Mouse (Mus musculus) testis, adult 2 months (tissue): Measurements from ENCODE around the gene Btbd9. TPM values are rescaled to one million over a fixed set of nuclear protein-coding genes. Genes with fewer than 3 reads are reported as not detected.

ENCODE experiments used
- H3K27ac ChIP-seq: fragments of 200-500 bp; 2 replicates; pipeline ENCODE4 v1.5.1; 2012; ENCODE audit warnings: low read depth, low read length; ENCODE audit not compliant: control insufficient read depth, insufficient read depth
- H3K27me3 ChIP-seq: fragments of 200-500 bp; 2 replicates; pipeline ENCODE4 v1.6.1; 2012; ENCODE audit warnings: mild to moderate bottlenecking, low read length, moderate library complexity; ENCODE audit not compliant: control insufficient read depth, insufficient read depth
- H3K36me3 ChIP-seq: fragments of 200-500 bp; 2 replicates; pipeline ENCODE4 v1.6.1; 2012; ENCODE audit warnings: mild to moderate bottlenecking, low read length; ENCODE audit not compliant: control insufficient read depth, insufficient read depth
- H3K4me1 ChIP-seq: fragments of 200-500 bp; 2 replicates; pipeline ENCODE4 v1.6.1; 2012; ENCODE audit warnings: low read length; ENCODE audit not compliant: control insufficient read depth, insufficient read depth
- H3K4me3 ChIP-seq: fragments of 200-500 bp; 2 replicates; pipeline ENCODE4 v1.5.1; 2012; ENCODE audit warnings: low read depth, mild to moderate bottlenecking, low read length, moderate library complexity, mixed read lengths; ENCODE audit not compliant: control insufficient read depth
- CTCF ChIP-seq: fragments of 200-500 bp; IDR thresholded peaks from 2 replicates; pipeline ENCODE4 v1.5.1; 2012; ENCODE audit warnings: low read depth, mild to moderate bottlenecking, inconsistent platforms, low read length, moderate library complexity; ENCODE audit not compliant: control insufficient read depth, insufficient read depth, insufficient replicate concordance
- POLR2A ChIP-seq: fragments of 200-500 bp; IDR thresholded peaks from 2 replicates; pipeline ENCODE4 v1.6.1; 2012; ENCODE audit warnings: low read depth, mild to moderate bottlenecking, inconsistent platforms, low read length, moderate library complexity; ENCODE audit not compliant: control insufficient read depth
- polyA plus RNA-seq: library from polyadenylated mRNA; depleted of rRNA; stranded (reverse); fragments of >200 nt; gene quantifications from 2 replicates; pipeline ENCODE4 v1.2.3, GENCODE M21; 2012

The Btbd9 gene
- polyA plus RNA-seq, 1 experiment = 87.1 TPM

GRCm38 (mm10) chr17:30347101-30347613 is 229.1 kb downstream of the Btbd9 start:
- TF ChIP-seq POLR2A = no peak
- TF ChIP-seq CTCF = no peak
- Histone ChIP-seq H3K4me1 (peaks cover 2% of the 10 kb centered on the region), H3K27me3 (no peaks in the 10 kb centered on the region), H3K4me3 (no peak overlapping the region), H3K27ac (no peak overlapping the region), H3K36me3 (no peaks in the 10 kb centered on the region)

DNA sequence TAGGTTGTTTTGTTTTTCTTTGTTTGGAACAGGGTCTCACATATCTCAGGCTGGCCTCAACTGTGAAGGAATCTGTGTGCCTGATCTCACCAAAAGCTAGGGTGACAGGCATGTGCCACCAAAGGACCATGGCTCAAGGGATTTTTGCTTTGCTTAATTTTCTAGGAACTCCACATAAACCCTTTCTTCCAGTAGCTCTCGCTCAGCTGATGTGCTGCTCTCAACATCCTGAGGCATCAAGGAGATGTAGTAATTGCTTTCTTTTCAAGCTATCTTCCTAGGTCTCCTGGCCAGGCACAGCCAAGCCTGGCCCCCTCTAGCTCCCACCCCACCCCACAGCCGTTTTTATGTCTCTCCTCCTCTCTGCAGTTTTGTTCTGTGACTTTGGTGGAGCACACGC is 231.3 kb downstream of the Btbd9 start:
- Histone ChIP-seq H3K4me1 (peaks cover 2% of the 10 kb centered on the region), H3K27me3 (no peaks in the 10 kb centered on the region), H3K27ac (no peak overlapping the region), H3K4me3 (no peak overlapping the region), H3K36me3 (no peaks in the 10 kb centered on the region)
- TF ChIP-seq CTCF (no peak), POLR2A (no peak)

- Histone ChIP-seq H3K36me3 (no peaks in the 10 kb centered on the region), H3K4me3 (no peak overlapping the region), H3K27me3 (no peaks in the 10 kb centered on the region), H3K27ac (no peak overlapping the region), H3K4me1 (peaks cover 2% of the 10 kb centered on the region)
- TF ChIP-seq CTCF (no peak), POLR2A (no peak)
Observed at GRCm38 (mm10) chr17:30343701-30344473, 232.4 kb downstream of the Btbd9 start.

GRCm38 (mm10) chr17:30341556-30341955 is 234.7 kb downstream of the Btbd9 start:
- Histone ChIP-seq H3K27ac (no peak overlapping the region), H3K27me3 (no peaks in the 10 kb centered on the region), H3K4me3 (no peak overlapping the region), H3K4me1 (no peaks in the 10 kb centered on the region), H3K36me3 (no peaks in the 10 kb centered on the region)
- no peak for TF ChIP-seq CTCF
- TF ChIP-seq POLR2A = no peak

DNA sequence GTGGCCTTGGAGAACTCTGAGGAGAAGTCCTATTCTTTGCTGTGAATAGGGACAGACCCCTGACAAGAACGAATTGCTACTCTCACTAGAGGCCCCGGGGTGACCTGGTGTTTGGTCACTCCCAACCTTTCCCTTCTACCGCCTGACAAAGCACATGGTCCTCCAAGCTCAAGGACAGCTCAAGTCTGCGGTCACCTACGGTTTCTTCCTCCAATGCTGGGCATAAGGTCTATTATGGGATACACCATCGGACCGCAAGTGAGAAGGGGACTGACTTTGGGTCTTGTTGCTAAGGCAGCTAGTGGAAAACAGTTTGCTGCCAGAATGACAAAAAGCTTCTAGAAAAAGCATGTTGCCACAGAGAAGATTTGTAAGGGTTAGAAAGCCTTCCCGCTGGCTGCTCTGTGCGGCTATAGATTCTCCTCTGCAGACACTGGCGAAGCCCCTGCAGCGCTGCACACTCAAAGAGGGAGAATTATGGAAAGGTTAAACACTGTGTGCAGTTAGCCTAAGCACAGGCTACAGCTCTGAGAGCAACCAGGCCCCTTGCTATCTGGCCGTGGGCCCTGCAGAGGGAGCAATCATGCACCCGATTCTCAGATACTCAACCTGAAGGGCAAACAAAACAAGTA is 235.7 kb downstream of the Btbd9 start:
- Histone ChIP-seq H3K27me3 (no peaks in the 10 kb centered on the region), H3K27ac (no peak overlapping the region), H3K4me1 (no peaks in the 10 kb centered on the region), H3K4me3 (no peak overlapping the region), H3K36me3 (no peaks in the 10 kb centered on the region)
- TF ChIP-seq CTCF (no peak), POLR2A (no peak)

- no peaks in the 10 kb centered on the region for H3K4me1 ChIP-seq
- no peaks in the 10 kb centered on the region for H3K36me3 ChIP-seq
- TF ChIP-seq CTCF = no peak
- TF ChIP-seq POLR2A = no peak
- H3K27me3 ChIP-seq = no peaks in the 10 kb centered on the region
- H3K4me3 ChIP-seq = no peak overlapping the region
- H3K27ac ChIP-seq = no peak overlapping the region
Observed at GRCm38 (mm10) chr17:30339317-30339716, 237.0 kb downstream of the Btbd9 start.

DNA sequence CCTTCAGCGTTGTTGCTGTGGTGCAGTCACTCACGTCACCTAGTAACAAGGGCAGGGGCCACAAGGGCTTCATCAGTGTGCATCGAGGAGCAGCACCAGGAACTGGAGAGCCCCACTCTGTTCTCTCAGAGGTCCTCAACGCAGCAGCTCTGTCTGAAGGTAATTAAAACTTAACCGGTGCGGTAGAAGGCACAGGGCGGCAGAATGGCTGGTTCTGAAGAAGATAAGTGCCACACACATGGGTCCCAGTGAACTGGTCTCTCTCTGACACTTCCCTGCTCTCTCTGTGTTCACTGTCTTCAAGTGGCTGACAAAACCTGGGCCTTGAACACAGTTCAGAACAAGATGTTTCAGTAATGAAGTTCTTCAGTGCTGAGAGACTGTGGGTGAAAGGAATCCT is 239.5 kb downstream of the Btbd9 start:
- H3K36me3 ChIP-seq = no peaks in the 10 kb centered on the region
- no peaks in the 10 kb centered on the region for H3K4me1 ChIP-seq
- H3K27ac ChIP-seq = no peak overlapping the region
- H3K4me3 ChIP-seq = no peak overlapping the region
- TF ChIP-seq POLR2A = no peak
- no peak for TF ChIP-seq CTCF
- H3K27me3 ChIP-seq = no peaks in the 10 kb centered on the region
